Mouse (Mus musculus): ENCODE measurements at regions not wholly inside any gene's neighbourhood (a gene's known extent, or its start where the extent isn't known, plus 50 kb on each side); places are given as distances from the start of the nearest gene placed in this dataset.
A peak's percentile ranks its signal among the peaks of the same experiment; 100 is the strongest.

DNA sequence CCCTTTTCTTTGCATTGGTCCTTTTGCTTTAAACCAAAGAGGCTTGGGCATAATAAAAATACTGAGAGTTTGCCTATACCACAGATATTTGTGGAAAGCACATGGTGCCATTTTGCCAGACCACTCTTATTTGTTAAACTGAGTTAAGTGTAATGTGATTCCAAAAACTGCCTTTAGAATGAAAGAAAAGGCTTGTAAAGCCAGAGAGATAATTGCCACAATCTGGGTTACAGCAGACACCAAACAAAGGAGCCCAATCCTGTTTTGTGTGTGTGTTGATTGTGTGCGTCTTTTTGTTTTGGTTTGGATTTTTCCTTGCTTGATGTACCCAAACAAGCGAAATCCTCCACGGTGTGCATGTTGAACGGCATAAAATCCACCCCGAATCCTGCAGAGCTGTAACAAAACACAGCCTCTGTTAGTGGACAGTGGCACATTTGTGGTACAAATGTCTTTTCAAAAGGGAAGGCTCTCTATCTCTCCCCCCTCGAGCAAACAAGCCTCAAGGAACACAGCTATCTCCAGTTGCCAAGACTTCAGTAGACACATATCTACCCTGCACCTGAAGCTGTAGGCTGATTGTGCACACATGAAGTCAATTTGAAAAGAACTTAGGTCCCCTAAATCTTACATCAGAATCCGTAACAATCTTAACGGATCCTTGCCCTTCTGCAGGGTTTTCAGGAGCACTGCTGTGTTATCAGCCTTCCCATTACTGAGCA lies 136.9 kb upstream of the Mpdz start:
- Histone ChIP-seq H3K27me3 (no peaks in the 10 kb centered on the region), H3K36me3 (ENCODE audit: poor library complexity, severe bottlenecking) (no peaks in the 10 kb centered on the region), H3K4me2 (peak overlapping the region; percentile 15; the same call in 1 of the 2 replicates), H3K4me3 (no peak overlapping the region), H3K27ac (peak overlapping the region; percentile 51), H3K9ac (peak overlapping the region; percentile 1; the same call in 1 of the 2 replicates), H3K9me3 (replicated peaks) (no peaks in the 10 kb centered on the region), H3K4me1 (peaks cover 35% of the 10 kb centered on the region)
- 18% methylated on average over 8 of the region's 8 CpGs for WGBS
- peak; percentile 25 for ATAC-seq

GRCm38 (mm10) chr4:81578981-81579380 lies 136.4 kb upstream of the Mpdz start:
- H3K4me2 ChIP-seq = peak overlapping the region; percentile 6; the same call in 1 of the 2 replicates
- peak; percentile 92 for ATAC-seq
- H3K9ac ChIP-seq = no peak overlapping the region
- H3K9me3 ChIP-seq (replicated peaks) = no peaks in the 10 kb centered on the region
- H3K27ac ChIP-seq = peak overlapping the region; percentile 51
- H3K4me1 ChIP-seq = peaks cover 35% of the 10 kb centered on the region
- H3K4me3 ChIP-seq = no peak overlapping the region
- no peaks in the 10 kb centered on the region for H3K27me3 ChIP-seq
- H3K36me3 ChIP-seq (ENCODE audit: poor library complexity, severe bottlenecking) = no peaks in the 10 kb centered on the region
- 17% methylated on average over 6 of the region's 6 CpGs for WGBS

GRCm38 (mm10) chr4:81573771-81574170 lies 131.2 kb upstream of the Mpdz start:
- Histone ChIP-seq H3K27ac (peak overlapping the region; percentile 63), H3K4me1 (peaks cover 35% of the 10 kb centered on the region), H3K9ac (no peak overlapping the region), H3K4me3 (no peak overlapping the region), H3K27me3 (no peaks in the 10 kb centered on the region), H3K36me3 (ENCODE audit: poor library complexity, severe bottlenecking) (no peaks in the 10 kb centered on the region), H3K9me3 (replicated peaks) (no peaks in the 10 kb centered on the region), H3K4me2 (no peak overlapping the region)
- peak; percentile 86 for ATAC-seq
- 47% methylated on average over 5 of the region's 5 CpGs for WGBS

GRCm38 (mm10) chr4:81570736-81571135 lies 128.1 kb upstream of the Mpdz start:
- no peak overlapping the region for H3K4me2 ChIP-seq
- no peaks in the 10 kb centered on the region for H3K9me3 ChIP-seq (replicated peaks)
- no peak overlapping the region for H3K9ac ChIP-seq
- WGBS = 67% methylated on average over 4 of the region's 4 CpGs
- H3K27ac ChIP-seq = peak overlapping the region; percentile 16; the same call in 1 of the 2 replicates
- H3K4me1 ChIP-seq = peaks cover 56% of the 10 kb centered on the region
- no peaks in the 10 kb centered on the region for H3K36me3 ChIP-seq (ENCODE audit: poor library complexity, severe bottlenecking)
- no peak overlapping the region for H3K4me3 ChIP-seq
- ATAC-seq = no peak
- H3K27me3 ChIP-seq = no peaks in the 10 kb centered on the region

DNA sequence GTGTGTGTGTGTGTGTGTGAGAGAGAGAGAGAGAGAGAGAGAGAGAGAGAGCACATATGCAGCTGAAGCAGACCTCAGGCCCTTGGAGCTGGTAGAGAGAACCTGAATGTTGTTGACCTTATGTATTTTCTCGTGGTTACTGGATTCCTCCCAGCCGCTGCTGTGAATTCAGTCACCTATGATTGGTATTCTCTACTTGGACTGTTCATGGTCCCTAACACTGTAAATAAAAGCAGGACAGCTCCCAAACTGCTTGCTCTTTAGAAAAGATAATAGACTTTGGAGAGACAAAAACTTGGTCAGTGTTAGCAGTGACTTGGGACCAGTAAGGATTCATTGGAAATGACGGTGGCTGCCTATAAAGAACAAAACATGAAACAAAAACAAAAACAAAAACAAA lies 126.9 kb upstream of the Mpdz start:
- no peak overlapping the region for H3K9ac ChIP-seq
- H3K27ac ChIP-seq = 0 out of 2 replicates have a peak overlapping the region, but pooled peaks have one; percentile 86
- no peak overlapping the region for H3K4me3 ChIP-seq
- H3K4me1 ChIP-seq = peaks cover 66% of the 10 kb centered on the region
- H3K27me3 ChIP-seq = no peaks in the 10 kb centered on the region
- no peak for ATAC-seq
- H3K4me2 ChIP-seq = no peak overlapping the region
- no peaks in the 10 kb centered on the region for H3K36me3 ChIP-seq (ENCODE audit: poor library complexity, severe bottlenecking)
- no peaks in the 10 kb centered on the region for H3K9me3 ChIP-seq (replicated peaks)
- 67% methylated on average over 3 of the region's 3 CpGs for WGBS

- no peaks in the 10 kb centered on the region for H3K27me3 ChIP-seq
- H3K4me2 ChIP-seq = no peak overlapping the region
- H3K9me3 ChIP-seq (replicated peaks) = no peaks in the 10 kb centered on the region
- no peak overlapping the region for H3K4me3 ChIP-seq
- peaks cover 64% of the 10 kb centered on the region for H3K4me1 ChIP-seq
- H3K27ac ChIP-seq = peak overlapping the region; percentile 86
- 39% methylated on average over 6 of the region's 6 CpGs for WGBS
- no peaks in the 10 kb centered on the region for H3K36me3 ChIP-seq (ENCODE audit: poor library complexity, severe bottlenecking)
- 0 out of 2 replicates have a peak, but pooled peaks have one; percentile 32 for ATAC-seq
- 0 out of 2 replicates have a peak overlapping the region, but pooled peaks have one; percentile 12 for H3K9ac ChIP-seq
These were observed 125.8 kb upstream of the Mpdz start for GRCm38 (mm10) chr4:81568404-81568803.

DNA sequence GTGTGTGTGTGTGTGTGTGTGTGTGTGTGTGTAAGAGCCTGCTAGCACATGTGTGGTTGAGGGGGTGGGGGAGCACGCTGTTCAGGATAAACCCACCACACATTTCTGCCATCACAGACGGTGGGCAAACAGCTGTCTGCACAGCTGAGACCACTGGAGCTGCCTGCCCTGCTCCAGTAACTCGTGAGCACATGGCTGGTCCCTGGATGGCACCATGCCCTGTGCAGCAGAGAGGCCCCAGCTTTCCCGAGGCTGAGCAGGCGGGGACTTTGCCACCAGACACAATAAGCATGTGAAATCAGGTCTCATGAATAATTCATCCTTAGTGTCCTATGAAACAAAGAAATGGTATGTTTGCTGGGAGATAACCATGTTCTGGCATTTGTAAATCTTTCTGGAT lies 125.3 kb upstream of the Mpdz start:
- Histone ChIP-seq H3K27ac (peak overlapping the region; percentile 86), H3K9ac (0 out of 2 replicates have a peak overlapping the region, but pooled peaks have one; percentile 12), H3K4me1 (peaks cover 61% of the 10 kb centered on the region), H3K36me3 (ENCODE audit: poor library complexity, severe bottlenecking) (no peaks in the 10 kb centered on the region), H3K4me3 (no peak overlapping the region), H3K9me3 (replicated peaks) (no peaks in the 10 kb centered on the region), H3K27me3 (no peaks in the 10 kb centered on the region), H3K4me2 (peak overlapping the region; percentile 26)
- peak; percentile 95 for ATAC-seq
- WGBS = 8% methylated on average over 5 of the region's 5 CpGs

GRCm38 (mm10) chr4:81566526-81566925 lies 123.9 kb upstream of the Mpdz start:
- Histone ChIP-seq H3K4me3 (no peak overlapping the region), H3K27me3 (no peaks in the 10 kb centered on the region), H3K9me3 (replicated peaks) (no peaks in the 10 kb centered on the region), H3K27ac (peak overlapping the region; percentile 86), H3K4me1 (peaks cover 63% of the 10 kb centered on the region), H3K4me2 (peak overlapping the region; percentile 19), H3K36me3 (ENCODE audit: poor library complexity, severe bottlenecking) (no peaks in the 10 kb centered on the region), H3K9ac (peak overlapping the region; percentile 19; the same call in 1 of the 2 replicates)
- 26% methylated on average over 11 of the region's 11 CpGs for WGBS
- peak; percentile 69 for ATAC-seq

GRCm38 (mm10) chr4:81565422-81566395 lies 123.1 kb upstream of the Mpdz start:
- Histone ChIP-seq H3K27ac (peak overlapping the region; percentile 86), H3K36me3 (ENCODE audit: poor library complexity, severe bottlenecking) (no peaks in the 10 kb centered on the region), H3K4me3 (no peak overlapping the region), H3K27me3 (no peaks in the 10 kb centered on the region), H3K9ac (peak overlapping the region; percentile 10; the same call in 1 of the 2 replicates), H3K4me1 (peaks cover 65% of the 10 kb centered on the region), H3K4me2 (peak overlapping the region; percentile 24), H3K9me3 (replicated peaks) (no peaks in the 10 kb centered on the region)
- ATAC-seq = peak; percentile 64; the same call in 1 of the 2 replicates
- 63% methylated on average over 21 of the region's 21 CpGs for WGBS

DNA sequence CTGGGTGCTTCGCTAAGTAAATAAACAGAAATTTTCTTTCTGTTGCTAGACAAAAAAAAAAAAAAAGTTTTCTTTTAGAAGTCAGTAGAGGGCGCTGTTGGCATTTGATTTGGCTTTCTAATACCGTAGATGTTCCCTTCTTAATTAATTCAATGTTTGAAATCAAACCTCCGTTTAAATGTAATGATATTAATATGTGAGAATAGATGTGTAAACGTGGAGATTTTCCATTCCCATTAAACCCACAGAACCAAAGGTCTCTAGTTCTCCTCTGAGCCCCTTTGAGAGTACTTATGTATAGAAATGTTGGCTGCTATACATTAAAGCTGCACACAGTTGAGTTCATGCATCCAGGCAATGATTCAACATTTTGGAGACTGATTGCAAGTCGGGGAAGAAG lies 121.8 kb upstream of the Mpdz start:
- no peak for ATAC-seq
- peaks cover 59% of the 10 kb centered on the region for H3K4me1 ChIP-seq
- H3K9ac ChIP-seq = no peak overlapping the region
- WGBS = 8% methylated on average over 6 of the region's 6 CpGs
- no peak overlapping the region for H3K4me3 ChIP-seq
- H3K4me2 ChIP-seq = peak overlapping the region; percentile 44
- no peak overlapping the region for H3K27ac ChIP-seq
- H3K9me3 ChIP-seq (replicated peaks) = no peaks in the 10 kb centered on the region
- H3K36me3 ChIP-seq (ENCODE audit: poor library complexity, severe bottlenecking) = no peaks in the 10 kb centered on the region
- no peaks in the 10 kb centered on the region for H3K27me3 ChIP-seq

DNA sequence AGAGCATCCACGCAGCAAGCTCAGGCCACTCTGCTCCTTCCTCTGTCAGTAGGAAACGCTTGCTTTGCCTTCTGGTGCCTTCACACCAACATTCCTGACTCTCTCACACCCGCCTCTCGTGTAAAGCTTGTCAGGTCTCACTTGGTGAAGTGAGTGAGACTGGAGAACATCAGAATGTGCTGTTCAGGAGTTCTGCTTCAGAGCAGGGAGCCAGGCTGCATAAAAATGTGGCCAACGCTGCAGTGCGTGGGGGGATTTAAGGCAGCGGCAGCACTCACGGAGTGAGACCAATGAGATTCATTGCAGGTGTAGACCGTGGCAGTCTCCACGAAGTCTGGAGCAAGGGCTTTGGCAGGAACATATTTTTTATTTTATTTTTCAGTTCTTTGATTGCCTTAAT lies 121.0 kb upstream of the Mpdz start:
- no peaks in the 10 kb centered on the region for H3K36me3 ChIP-seq (ENCODE audit: poor library complexity, severe bottlenecking)
- H3K27ac ChIP-seq = peak overlapping the region; percentile 6; the same call in 1 of the 2 replicates
- 48% methylated on average over 10 of the region's 10 CpGs for WGBS
- H3K9me3 ChIP-seq (replicated peaks) = no peaks in the 10 kb centered on the region
- 0 out of 2 replicates have a peak overlapping the region, but pooled peaks have one; percentile 17 for H3K9ac ChIP-seq
- H3K4me2 ChIP-seq = no peak overlapping the region; the same call in 1 of the 2 replicates
- H3K4me1 ChIP-seq = peaks cover 51% of the 10 kb centered on the region
- ATAC-seq = no peak
- H3K4me3 ChIP-seq = no peak overlapping the region
- H3K27me3 ChIP-seq = no peaks in the 10 kb centered on the region

DNA sequence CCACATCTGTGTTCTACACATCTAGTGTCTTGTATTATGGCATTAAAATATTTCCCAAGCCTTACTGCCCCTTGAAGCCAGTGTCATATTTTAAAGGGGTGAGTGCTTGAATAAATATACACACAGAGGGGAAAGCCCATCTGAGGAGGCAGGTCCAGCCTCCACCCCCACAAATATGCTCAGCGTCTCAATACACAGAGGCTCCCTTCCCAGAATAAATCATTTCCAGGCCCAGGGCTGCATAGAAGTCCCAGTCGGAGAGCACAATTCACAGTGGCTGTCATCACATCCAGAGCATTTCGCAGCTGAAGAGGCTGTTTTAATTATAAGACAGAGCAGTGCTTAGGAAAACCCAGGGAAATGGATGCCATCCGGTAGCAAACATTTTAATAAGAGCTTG lies 118.8 kb upstream of the Mpdz start:
- 62% methylated on average over 4 of the region's 4 CpGs for WGBS
- no peaks in the 10 kb centered on the region for H3K27me3 ChIP-seq
- H3K4me1 ChIP-seq = peaks cover 30% of the 10 kb centered on the region
- H3K9me3 ChIP-seq (replicated peaks) = no peaks in the 10 kb centered on the region
- no peak overlapping the region for H3K9ac ChIP-seq
- H3K4me3 ChIP-seq = no peak overlapping the region
- no peak overlapping the region for H3K4me2 ChIP-seq
- H3K36me3 ChIP-seq (ENCODE audit: poor library complexity, severe bottlenecking) = no peaks in the 10 kb centered on the region
- no peak for ATAC-seq
- H3K27ac ChIP-seq = peak overlapping the region; percentile 35; the same call in 1 of the 2 replicates

Measured in forebrain, embryonic 13.5 days (tissue).